Mouse (Mus musculus) adrenal gland, postnatal 25 days (tissue): Measurements from ENCODE around the gene Grxcr1. TPM values are rescaled to one million over a fixed set of nuclear protein-coding genes. Genes with fewer than 3 reads are reported as not detected.

ENCODE experiments used
- DNase-seq: peaks from one replicate; pipeline ENCODE4 v3.0.0; 2021; ENCODE audit warnings: mixed read lengths
- total RNA-seq: library from RNA; stranded (reverse); gene quantifications from 2 replicates; pipeline ENCODE4 v1.2.3, GENCODE M21; 2021

The Grxcr1 gene
- total RNA-seq, 1 experiment from 2014 or later: not detected

DNA sequence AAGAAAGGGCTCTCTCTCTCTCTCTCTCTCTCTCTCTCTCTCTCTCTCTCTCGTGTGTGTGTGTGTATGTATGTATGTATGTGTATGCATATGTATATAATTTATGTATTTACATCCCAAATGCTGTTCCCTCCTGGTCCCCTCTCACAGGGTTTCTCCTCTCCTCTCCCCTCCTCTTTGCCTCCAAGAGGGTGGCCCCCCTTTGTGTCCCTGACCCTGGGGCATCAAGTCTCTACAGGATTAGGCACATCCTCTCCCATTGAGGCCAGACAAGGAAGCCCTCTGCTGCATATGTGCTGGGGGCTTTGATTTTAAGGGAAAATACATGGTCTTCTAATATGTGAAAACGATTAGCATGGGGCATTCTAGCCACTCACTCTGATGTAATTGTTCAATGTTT, 61.5 kb downstream of the Grxcr1 start:
- no peak for DNase-seq

- no peak for DNase-seq
Measured at GRCm38 (mm10) chr5:68097665-68098624, 66.3 kb downstream of the Grxcr1 start.

DNA sequence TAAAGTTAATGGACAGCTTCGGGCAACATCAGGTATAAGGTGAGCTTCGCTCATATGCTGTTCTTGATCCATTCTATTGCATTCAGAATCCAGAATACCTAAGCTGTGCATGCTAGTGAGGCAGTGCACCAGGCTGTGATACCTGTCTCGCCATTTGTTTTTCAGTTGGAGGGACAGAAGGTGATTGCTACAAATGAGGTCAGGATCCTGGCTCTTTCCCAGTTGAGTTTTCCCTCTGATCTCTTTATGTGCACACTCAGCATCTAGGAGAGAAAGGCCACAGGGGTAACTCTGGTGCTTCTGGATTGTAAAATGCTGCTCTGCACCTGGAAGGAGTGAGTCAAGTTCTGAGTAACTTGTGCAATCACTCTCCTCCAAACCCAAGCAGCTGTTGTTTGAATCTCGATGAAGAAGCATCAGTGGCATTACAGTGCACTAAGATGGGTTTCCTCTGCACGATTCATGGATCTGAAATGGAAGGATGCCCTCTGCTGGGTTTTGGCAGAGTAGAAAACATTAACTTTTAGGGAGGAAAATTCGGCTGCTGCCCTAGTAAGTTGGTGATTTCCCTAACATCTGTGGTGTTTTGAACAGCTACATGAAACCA, 80.9 kb downstream of the Grxcr1 start:
- no peak for DNase-seq

GRCm38 (mm10) chr5:68120880-68121279, 89.2 kb downstream of the Grxcr1 start:
- no peak for DNase-seq

DNA sequence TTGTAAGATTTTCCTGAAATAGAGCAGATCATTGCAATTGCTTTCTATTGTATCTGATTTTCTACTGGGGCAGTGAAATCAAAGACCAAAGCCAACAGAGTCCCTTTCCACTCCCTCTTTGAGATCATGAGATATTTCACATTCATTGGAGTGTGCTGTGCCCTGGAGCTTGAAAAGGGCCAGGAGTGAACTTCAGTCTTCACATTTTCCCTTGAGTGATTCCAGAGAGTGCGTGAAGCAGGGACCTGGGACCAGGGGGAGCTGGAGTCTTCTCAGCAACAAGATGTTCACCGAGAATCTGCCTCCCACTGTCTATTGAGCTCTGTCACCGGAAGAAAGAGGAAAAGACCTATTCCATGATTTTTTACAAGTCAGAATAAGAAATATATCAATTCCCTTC, 91.2 kb downstream of the Grxcr1 start:
- DNase-seq: no peak

- DNase-seq: no peak
Measured at GRCm38 (mm10) chr5:68125478-68125877, 93.8 kb downstream of the Grxcr1 start.

- DNase-seq: peak; percentile 2
Measured at GRCm38 (mm10) chr5:68128421-68128820, 96.8 kb downstream of the Grxcr1 start.

DNA sequence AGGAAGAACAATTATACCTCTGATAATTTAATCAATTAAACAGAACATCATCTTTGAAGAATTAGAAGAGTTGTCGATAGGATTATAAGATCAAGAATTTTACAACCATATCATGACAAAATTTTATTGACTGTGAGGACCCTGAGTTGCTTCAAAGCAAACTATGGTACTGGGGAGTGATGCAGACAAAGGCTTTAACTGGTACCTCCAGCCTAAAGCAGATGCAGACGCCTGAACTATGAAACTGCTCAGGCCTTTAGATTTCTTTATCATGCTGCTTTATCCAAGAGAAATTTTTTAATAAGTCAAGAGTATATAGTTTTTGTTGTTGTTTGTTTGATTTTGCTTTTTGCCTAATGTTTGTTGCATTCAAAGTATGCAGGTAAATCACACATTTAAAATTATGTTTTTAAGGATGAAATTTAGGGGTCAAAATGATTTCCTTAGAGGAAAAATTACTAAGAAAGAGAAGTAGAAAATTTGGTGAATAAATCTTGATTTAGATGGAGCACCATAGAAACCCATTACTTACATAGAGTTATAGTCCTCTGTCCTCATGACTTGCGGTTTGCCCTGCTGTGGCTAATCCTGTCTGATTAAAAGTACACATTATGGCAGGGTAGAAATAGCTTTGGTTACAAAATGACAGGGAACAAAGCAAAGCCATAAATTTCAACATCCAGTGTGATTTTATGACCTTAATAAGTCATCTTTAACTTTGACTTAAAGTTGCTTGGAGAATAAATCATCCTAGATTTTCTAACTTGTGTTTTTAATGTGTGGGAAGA, 97.4 kb downstream of the Grxcr1 start:
- no peak for DNase-seq

DNA sequence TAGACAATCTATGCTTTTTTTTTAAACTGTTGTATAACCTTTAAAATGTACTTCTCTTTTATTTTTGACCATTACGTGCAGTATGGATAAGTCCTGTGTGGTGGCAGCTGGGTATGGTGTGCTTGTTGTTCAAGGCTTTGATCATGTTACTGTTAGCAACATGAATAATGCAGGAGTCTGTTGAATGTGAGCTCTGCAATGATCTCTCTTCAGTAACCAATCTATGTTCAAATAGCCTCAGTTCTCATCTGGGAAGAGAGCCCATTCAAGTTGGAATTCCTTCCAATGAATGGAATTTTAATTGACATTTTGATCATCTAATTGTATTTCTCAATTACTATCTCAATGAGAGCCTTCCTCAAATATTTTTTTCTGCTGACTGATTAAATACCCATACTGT, 115.2 kb downstream of the Grxcr1 start:
- no peak for DNase-seq

DNA sequence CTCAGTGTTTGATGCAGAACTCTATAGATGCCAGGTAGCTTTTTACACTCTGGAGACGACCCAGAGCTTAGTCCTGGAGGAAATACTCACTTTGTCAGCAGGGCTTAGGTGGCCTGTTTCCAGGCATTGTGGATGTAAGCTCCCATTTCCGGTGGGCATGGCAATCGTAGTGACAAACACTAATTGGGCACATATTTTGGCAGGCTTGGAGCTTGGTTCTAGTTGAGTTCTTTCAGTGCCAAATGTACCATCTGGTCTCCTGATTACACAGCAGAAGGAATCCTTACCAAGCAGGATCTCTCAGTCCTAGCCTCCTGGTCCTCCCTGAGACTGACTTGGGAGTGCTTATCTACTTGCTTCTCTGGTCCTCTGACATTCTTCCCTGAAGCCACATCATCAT, 118.3 kb downstream of the Grxcr1 start:
- DNase-seq: no peak

DNA sequence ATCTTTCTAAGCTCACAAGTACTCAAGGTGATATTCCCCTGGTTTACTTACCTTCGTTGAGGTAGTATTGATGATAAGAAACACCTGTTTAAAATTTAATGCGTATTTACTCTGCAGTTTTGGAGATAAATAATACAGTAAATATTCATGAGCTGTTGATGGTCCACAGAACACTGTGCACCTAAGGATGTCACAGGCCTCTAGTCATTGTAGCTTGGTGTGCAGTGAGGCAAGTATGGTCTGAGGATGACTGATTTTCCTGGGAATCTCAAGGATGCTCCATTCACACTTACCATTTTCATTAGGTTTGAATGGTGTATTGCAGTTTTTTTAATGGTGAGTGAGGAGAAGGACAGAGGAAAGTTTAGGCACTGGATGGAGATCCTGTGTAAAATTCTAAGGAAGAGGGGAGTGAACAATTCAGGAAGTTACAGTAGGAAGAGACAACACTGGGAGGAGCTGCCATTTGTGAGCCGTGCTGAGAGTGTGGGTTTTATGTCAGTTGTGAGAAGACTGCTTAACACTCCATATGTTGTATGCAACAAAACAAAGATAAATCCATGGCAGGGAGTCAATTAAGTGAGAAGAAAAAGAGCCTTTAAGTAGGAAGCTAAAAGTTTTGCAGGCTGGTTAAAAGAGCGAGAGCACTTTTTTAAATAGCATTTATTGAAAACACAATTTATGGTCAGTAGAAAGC, 118.9 kb downstream of the Grxcr1 start:
- no peak for DNase-seq

GRCm38 (mm10) chr5:68162503-68162902, 130.9 kb downstream of the Grxcr1 start:
- DNase-seq: no peak

GRCm38 (mm10) chr5:68165954-68166353, 134.3 kb downstream of the Grxcr1 start:
- no peak for DNase-seq

Other genes starting within 250 kb of the Grxcr1 start
- 11.8 and 16.8 TPM in 2 replicates for gene Atp8a1, start 184.4 kb upstream of the Grxcr1 start, total RNA-seq
- gene Gm5108, start 90.2 kb upstream of the Grxcr1 start, total RNA-seq: not detected in 2 replicates
- gene Gm21905, start 85.4 kb upstream of the Grxcr1 start, total RNA-seq: not detected in 2 replicates